Mouse (Mus musculus) MEL (cell line): ENCODE results near the gene Ebf3.

Experiments used
- BHLHE40 ChIP-seq: IDR thresholded peaks from 2 replicates; pipeline ENCODE4 v1.6.1; 2012; ENCODE audit warnings: low read depth, mild to moderate bottlenecking, inconsistent platforms, low read length, improper control_type of control experiment, borderline replicate concordance
- CTCF ChIP-seq, 3 experiments: IDR thresholded peaks in 2 of 3; conservative IDR thresholded peaks in 1 of 3; 2 replicates each; pipeline ENCODE4 v1.5.1; 2011 to 2012; ENCODE audit warnings: low read length in 3 of 3, low read depth in 2 of 3, mild to moderate bottlenecking in 2 of 3, improper control_type of control experiment in 1 of 3, inconsistent platforms in 1 of 3, mixed read lengths in 1 of 3, moderate library complexity in 1 of 3; ENCODE audit not compliant: control insufficient read depth in 1 of 3, insufficient read depth in 1 of 3, poor library complexity in 1 of 3, severe bottlenecking in 1 of 3
- EP300 ChIP-seq, 2 experiments: IDR thresholded peaks; 2 replicates each; pipeline ENCODE4 v1.6.1; 2011; ENCODE audit warnings: improper control_type of control experiment in 2 of 2, low read length in 2 of 2, low read depth in 1 of 2, mild to moderate bottlenecking in 1 of 2
- MXI1 ChIP-seq: IDR thresholded peaks from 2 replicates; pipeline ENCODE4 v1.6.1; 2011; ENCODE audit warnings: mild to moderate bottlenecking, low read depth, low read length, improper control_type of control experiment

GRCm38 (mm10) chr7:137315544-137315940 lies 1.3 kb upstream of the Ebf3 start:
- no peak for TF ChIP-seq EP300 (IDR thresholded peaks at IDR 0.05; ENCODE audit: low read depth in 1 of 2, low read length in 2 of 2)
- no peak for TF ChIP-seq MXI1
- no peak for TF ChIP-seq CTCF (IDR thresholded peaks at IDR 0.05 in 2 of 3, conservative IDR thresholded peaks at IDR 0.05 in 1 of 3; ENCODE audit: control insufficient read depth in 1 of 3, insufficient read depth in 1 of 3, low read depth in 2 of 3, low read length in 3 of 3, poor library complexity in 1 of 3, severe bottlenecking in 1 of 3)
- TF ChIP-seq BHLHE40 = no peak
